Mouse (Mus musculus) CH12.LX (cell line): ENCODE results near the gene Terb2. TPM values are rescaled to one million over a fixed set of nuclear protein-coding genes. Genes with fewer than 3 reads are reported as not detected.

Experiments
- DNase-seq: peaks from one replicate; pipeline ENCODE4 v3.0.0-alpha.2; 2013; ENCODE audit errors: extremely low read depth
- H3K27ac ChIP-seq: 2 replicates; pipeline ENCODE4 v1.5.1; 2012; ENCODE audit warnings: low read depth, mild to moderate bottlenecking, control low read depth, moderate library complexity; ENCODE audit not compliant: insufficient read depth
- H3K27me3 ChIP-seq: replicated peaks from 2 replicates; pipeline ENCODE3; 2012; ENCODE audit warnings: inconsistent platforms
- H3K36me3 ChIP-seq, 2 experiments: replicated peaks in 1 of 2; 2 replicates each; pipeline versions ENCODE3 to v1.6.1; 2012; ENCODE audit warnings: inconsistent platforms in 1 of 2, low read length in 1 of 2, mild to moderate bottlenecking in 1 of 2, mixed read lengths in 1 of 2, moderate library complexity in 1 of 2; ENCODE audit not compliant: control insufficient read depth in 1 of 2, insufficient read depth in 1 of 2
- H3K4me1 ChIP-seq, 2 experiments: 2 replicates each; pipeline ENCODE4 v1.6.1; 2012; ENCODE audit warnings: inconsistent platforms in 1 of 2, moderate library complexity in 1 of 2; ENCODE audit not compliant: insufficient read depth in 2 of 2, control insufficient read depth in 1 of 2
- H3K4me2 ChIP-seq: 2 replicates; pipeline ENCODE4 v1.6.1; 2012; ENCODE audit warnings: low read depth, mild to moderate bottlenecking, control low read depth; ENCODE audit not compliant: poor library complexity, insufficient read depth, severe bottlenecking
- H3K4me3 ChIP-seq, 3 experiments: fragments of 150-350 bp in 1 of 3; sonication (generic) in 1 of 3; replicated peaks in 1 of 3; 2 replicates each; pipeline versions ENCODE3 to v1.5.1; 2011 to 2012; ENCODE audit warnings: low read depth in 2 of 3, low read length in 2 of 3, mild to moderate bottlenecking in 2 of 3, moderate library complexity in 2 of 3, control low read depth in 1 of 3, improper control_type of control experiment in 1 of 3, inconsistent platforms in 1 of 3, mixed read lengths in 1 of 3; ENCODE audit not compliant: poor library complexity in 1 of 3
- H3K79me2 ChIP-seq: replicated peaks from 2 replicates; pipeline ENCODE4 v1.6.1; 2012; ENCODE audit warnings: mild to moderate bottlenecking, moderate library complexity; ENCODE audit not compliant: control insufficient read depth, poor library complexity, insufficient read depth, severe bottlenecking; ENCODE audit errors: extremely low read depth
- H3K9ac ChIP-seq: 2 replicates; pipeline ENCODE4 v1.6.1; 2012; ENCODE audit warnings: low read depth, mild to moderate bottlenecking, control low read depth, moderate library complexity; ENCODE audit not compliant: insufficient read depth
- H3K9me3 ChIP-seq: replicated peaks from 2 replicates; pipeline ENCODE3; 2012; ENCODE audit warnings: low read length, inconsistent platforms, mixed read lengths
- CHD2 ChIP-seq: IDR thresholded peaks from 2 replicates; pipeline ENCODE4 v1.6.1; 2011; ENCODE audit warnings: low read length, improper control_type of control experiment
- CTCF ChIP-seq, 2 experiments: IDR thresholded peaks in 1 of 2; conservative IDR thresholded peaks in 1 of 2; 2 replicates each; pipeline ENCODE4 v1.5.1; 2011 to 2012; ENCODE audit warnings: low read depth in 2 of 2, low read length in 2 of 2, improper control_type of control experiment in 1 of 2, inconsistent platforms in 1 of 2, mild to moderate bottlenecking in 1 of 2, moderate library complexity in 1 of 2
- E2F4 ChIP-seq: IDR thresholded peaks from 2 replicates; pipeline ENCODE4 v1.6.1; 2011; ENCODE audit warnings: low read depth, low read length, improper control_type of control experiment; ENCODE audit not compliant: insufficient replicate concordance
- ELF1 ChIP-seq: IDR thresholded peaks from 2 replicates; pipeline ENCODE4 v1.6.1; 2014; ENCODE audit warnings: low read depth, mild to moderate bottlenecking, inconsistent platforms, low read length, improper control_type of control experiment
- ETS1 ChIP-seq: conservative IDR thresholded peaks from 2 replicates; pipeline ENCODE4 v1.6.1; 2012; ENCODE audit warnings: low read depth, mild to moderate bottlenecking, inconsistent platforms, low read length, improper control_type of control experiment, moderate library complexity
- GABPA ChIP-seq: IDR thresholded peaks from 2 replicates; pipeline ENCODE4 v1.6.1; 2012; ENCODE audit warnings: low read depth, low read length, improper control_type of control experiment, inconsistent platforms; ENCODE audit not compliant: insufficient replicate concordance
- HCFC1 ChIP-seq: IDR thresholded peaks from 2 replicates; pipeline ENCODE4 v1.6.1; 2012; ENCODE audit warnings: low read depth, mild to moderate bottlenecking, inconsistent platforms, low read length, improper control_type of control experiment
- IRF4 ChIP-seq: IDR thresholded peaks from 2 replicates; pipeline ENCODE4 v1.6.1; 2014; ENCODE audit warnings: low read depth, mild to moderate bottlenecking, inconsistent platforms, low read length, improper control_type of control experiment
- JUND ChIP-seq: conservative IDR thresholded peaks from 2 replicates; pipeline ENCODE4 v1.6.1; 2011; ENCODE audit warnings: low read depth, low read length, improper control_type of control experiment
- KAT2A ChIP-seq: IDR thresholded peaks from 2 replicates; pipeline ENCODE4 v1.6.1; 2012; ENCODE audit warnings: low read length, improper control_type of control experiment, inconsistent platforms; ENCODE audit not compliant: insufficient replicate concordance
- MAFK ChIP-seq: IDR thresholded peaks from 2 replicates; pipeline ENCODE4 v1.6.1; 2011; ENCODE audit warnings: low read length, improper control_type of control experiment; ENCODE audit not compliant: insufficient replicate concordance
- MAX ChIP-seq: IDR thresholded peaks from 2 replicates; pipeline ENCODE4 v1.6.1; 2011; ENCODE audit warnings: low read length, improper control_type of control experiment
- MAZ ChIP-seq: IDR thresholded peaks from 2 replicates; pipeline ENCODE4 v1.6.1; 2012; ENCODE audit warnings: low read depth, mild to moderate bottlenecking, inconsistent platforms, low read length, improper control_type of control experiment, moderate library complexity
- MEF2A ChIP-seq: IDR thresholded peaks from 2 replicates; pipeline ENCODE4 v1.6.1; 2014; ENCODE audit warnings: low read depth, mild to moderate bottlenecking, inconsistent platforms, low read length, improper control_type of control experiment, borderline replicate concordance
- MXI1 ChIP-seq: IDR thresholded peaks from 2 replicates; pipeline ENCODE4 v1.6.1; 2011; ENCODE audit warnings: mild to moderate bottlenecking, low read depth, low read length, improper control_type of control experiment
- MYC ChIP-seq: IDR thresholded peaks from 2 replicates; pipeline ENCODE4 v1.6.1; 2011; ENCODE audit warnings: low read depth, mild to moderate bottlenecking, improper control_type of control experiment, low read length
- NELFE ChIP-seq: IDR thresholded peaks from 2 replicates; pipeline ENCODE4 v1.6.1; 2011; ENCODE audit warnings: low read depth, low read length, improper control_type of control experiment
- NRF1 ChIP-seq: IDR thresholded peaks from 2 replicates; pipeline ENCODE4 v1.6.1; 2014; ENCODE audit warnings: low read depth, mild to moderate bottlenecking, inconsistent platforms, low read length, improper control_type of control experiment, moderate library complexity
- POLR2AphosphoS2 ChIP-seq: IDR thresholded peaks from 2 replicates; pipeline ENCODE4 v1.6.1; 2011; ENCODE audit warnings: low read depth, low read length, improper control_type of control experiment
- RAD21 ChIP-seq: IDR thresholded peaks from 2 replicates; pipeline ENCODE4 v1.6.1; 2011; ENCODE audit warnings: low read depth, mild to moderate bottlenecking, low read length, improper control_type of control experiment, moderate library complexity
- RCOR1 ChIP-seq: conservative IDR thresholded peaks from 2 replicates; pipeline ENCODE4 v1.6.1; 2012; ENCODE audit warnings: low read depth, mild to moderate bottlenecking, inconsistent platforms, low read length, improper control_type of control experiment
- SMC3 ChIP-seq: IDR thresholded peaks from 2 replicates; pipeline ENCODE4 v1.6.1; 2011; ENCODE audit warnings: low read depth, low read length, improper control_type of control experiment
- TCF12 ChIP-seq: IDR thresholded peaks from 2 replicates; pipeline ENCODE4 v1.6.1; 2014; ENCODE audit warnings: low read depth, mild to moderate bottlenecking, inconsistent platforms, low read length, improper control_type of control experiment
- UBTF ChIP-seq: IDR thresholded peaks from 2 replicates; pipeline ENCODE4 v1.6.1; 2012; ENCODE audit warnings: low read depth, mild to moderate bottlenecking, inconsistent platforms, low read length, improper control_type of control experiment, moderate library complexity
- USF1 ChIP-seq: IDR thresholded peaks from 2 replicates; pipeline ENCODE4 v1.6.1; 2014; ENCODE audit warnings: low read depth, mild to moderate bottlenecking, inconsistent platforms, low read length, improper control_type of control experiment
- USF2 ChIP-seq: conservative IDR thresholded peaks from 2 replicates; pipeline ENCODE4 v1.6.1; 2011; ENCODE audit warnings: low read depth, low read length, improper control_type of control experiment
- ZKSCAN1 ChIP-seq: IDR thresholded peaks from 2 replicates; pipeline ENCODE4 v1.6.1; 2012; ENCODE audit warnings: low read depth, inconsistent platforms, low read length, improper control_type of control experiment, borderline replicate concordance
- ZNF384 ChIP-seq: IDR thresholded peaks from 2 replicates; pipeline ENCODE4 v1.6.1; 2012; ENCODE audit warnings: low read depth, low read length, improper control_type of control experiment, inconsistent platforms
- dilution Hi-C: fragments of 300-500 bp; cut with MboI; formaldehyde crosslinking; loops from 2 replicates; pipeline ENCODE4 v1.14.3; 2020; ENCODE audit warnings: low sequenced_read_pairs; ENCODE audit not compliant: extremely low pct_unique_long_range_greater_than_20kb, extremely low pct_ligation_motif_present
- in situ Hi-C: fragments of 300-500 bp; cut with MboI; formaldehyde crosslinking; loops from 3 replicates; pipeline ENCODE4 v1.14.3; 2019; ENCODE audit warnings: low sequenced_read_pairs, low pct_ligation_motif_present, low pct_unique_long_range_greater_than_20kb, mixed read lengths
- polyA plus RNA-seq: library from polyadenylated mRNA; unstranded; fragments of >175 nt; gene quantifications from 2 replicates; pipeline ENCODE4 v1.2.1, GENCODE M21; 2012; ENCODE audit warnings: low read depth; ENCODE audit not compliant: insufficient read length
- total RNA-seq, 2 experiments: library from RNA; depleted of rRNA; stranded (reverse); fragments of 300-350 nt in 1 of 2; fragments of >200 nt in 1 of 2; gene quantifications; 2 replicates each; pipeline ENCODE4 v1.2.3; 2012 to 2014

Gene Terb2
- total and polyA plus RNA-seq, 3 experiments = not detected

GRCm38 (mm10) chr2:122235425-122235824 lies 49.4 kb downstream of the Terb2 start:
- no peak overlapping the region for H3K9ac ChIP-seq
- in situ Hi-C loops = no loop called here
- no peak for DNase-seq

DNA sequence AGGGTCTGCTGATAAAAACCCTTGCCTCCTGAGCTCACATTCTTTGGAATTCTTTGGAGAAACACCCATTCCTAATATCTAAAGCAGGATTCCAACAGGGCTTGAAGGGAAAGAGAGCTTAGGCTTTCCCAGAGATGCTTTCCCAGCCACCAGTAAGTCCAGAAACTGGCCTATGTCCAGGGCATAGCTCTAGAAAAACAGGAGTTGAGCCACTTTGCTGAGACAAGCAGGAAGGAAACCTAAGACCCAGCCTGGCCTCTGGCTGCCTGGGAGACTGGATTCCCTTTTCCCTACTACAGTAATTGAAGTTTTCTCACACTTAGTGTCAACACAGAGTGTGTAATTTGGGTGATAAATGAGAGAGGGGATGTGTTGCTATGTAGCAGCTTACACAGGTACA lies 50.2 kb downstream of the Terb2 start:
- Histone ChIP-seq H3K9me3 (no peaks in the 10 kb centered on the region), H3K4me2 (no peak overlapping the region), H3K4me3 (no peak overlapping the region), H3K4me1 (peaks cover 8 to 17% of the 10 kb centered on the region in 2 experiments; a peak in 3 of 4 replicates), H3K9ac (no peak overlapping the region), H3K27ac (no peak overlapping the region), H3K79me2 (no peaks in the 10 kb centered on the region), H3K36me3 (no peaks in the 10 kb centered on the region), H3K27me3 (no peaks in the 10 kb centered on the region)
- no peak for DNase-seq
- in situ Hi-C loops = no loop called here
- no peak for TF ChIP-seq JUND
- TF ChIP-seq ZKSCAN1 = no peak
- TF ChIP-seq CHD2 = no peak
- no peak for TF ChIP-seq ETS1
- TF ChIP-seq IRF4 = no peak
- TF ChIP-seq SMC3 = no peak
- TF ChIP-seq MAX = no peak
- no peak for TF ChIP-seq MXI1
- no peak for TF ChIP-seq HCFC1
- TF ChIP-seq UBTF = no peak
- no peak for TF ChIP-seq MAFK
- no peak for TF ChIP-seq NELFE
- no peak for TF ChIP-seq TCF12
- TF ChIP-seq USF2 = no peak
- no peak for TF ChIP-seq MYC
- TF ChIP-seq CTCF (conservative IDR thresholded peaks at IDR 0.05 in 1 of 2, IDR thresholded peaks at IDR 0.05 in 1 of 2; ENCODE audit: low read depth in 2 of 2, low read length in 2 of 2) = no peak
- no peak for TF ChIP-seq NRF1
- dilution Hi-C loops = no loop called here

More at GRCm38 (mm10) chr2:122235425-122235824, 49.4 kb downstream of the Terb2 start:
- H3K9me3 ChIP-seq = no peaks in the 10 kb centered on the region
- dilution Hi-C loops = no loop called here
- TF ChIP-seq MAX (no peak), ZKSCAN1 (no peak), USF1 (no peak), ELF1 (no peak), MAZ (no peak), HCFC1 (no peak), MYC (no peak), KAT2A (no peak), MEF2A (no peak), ZNF384 (no peak), IRF4 (no peak), CHD2 (no peak), E2F4 (no peak), GABPA (no peak), RCOR1 (no peak), POLR2AphosphoS2 (no peak), RAD21 (no peak)
- no peak overlapping the region for H3K27ac ChIP-seq
- H3K4me2 ChIP-seq = peak overlapping the region; percentile 66; the same call in 1 of the 2 replicates
- peak overlapping the region in 2 of 3 experiments; percentile 62 to 73 for H3K4me3 ChIP-seq
- H3K36me3 ChIP-seq = no peaks in the 10 kb centered on the region
- H3K4me1 ChIP-seq = peaks cover 8 to 13% of the 10 kb centered on the region in 2 experiments; a peak in 3 of 4 replicates
- no peaks in the 10 kb centered on the region for H3K79me2 ChIP-seq
- H3K27me3 ChIP-seq = no peaks in the 10 kb centered on the region
